Mouse (Mus musculus) liver, postnatal 0 days (tissue): ENCODE data around the gene Rps27rt.

Experiments used
- CTCF ChIP-seq: sonication (generic); IDR thresholded peaks from 2 replicates; pipeline ENCODE4 v1.5.1; 2016; ENCODE audit warnings: antibody characterized with exemption, low read depth
- EP300 ChIP-seq: IDR thresholded peaks from 2 replicates; pipeline ENCODE4 v1.6.1; 2016; ENCODE audit warnings: antibody characterized with exemption, low read depth, mild to moderate bottlenecking

GRCm38 (mm10) chr9:114956945-114957344, 25.6 kb downstream of the Rps27rt start:
- TF ChIP-seq CTCF (peak; percentile 82), EP300 (no peak)
